ENCODE assay signal across 8 mouse cellular contexts in the genomic region with DNA sequence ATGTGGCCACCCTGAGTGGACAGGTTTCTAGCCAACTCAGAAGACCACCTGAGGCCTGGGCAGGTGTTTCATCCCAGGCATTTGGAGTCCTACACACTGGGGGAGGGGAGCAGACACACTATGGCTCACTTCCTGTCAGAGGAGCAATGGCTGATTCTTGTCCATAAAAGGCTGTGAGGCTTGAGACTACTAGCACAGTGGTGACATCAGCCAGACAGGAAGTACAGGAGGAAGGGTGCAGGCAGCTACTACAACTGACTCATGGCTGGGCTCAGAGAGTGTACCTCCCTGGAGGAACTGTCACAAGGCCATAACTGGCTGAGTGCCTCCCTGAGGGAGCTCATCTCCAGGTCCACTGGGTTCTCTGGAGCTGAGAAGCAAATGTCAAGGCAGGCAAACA. TPM values are rescaled to one million over a fixed set of nuclear protein-coding genes. Genes with fewer than 3 reads are reported as not detected.
A peak's percentile ranks its signal among the peaks of the same experiment; 100 is the strongest.
DNase-seq lines count a peak whose midpoint lies in the region; ATAC-seq and TF ChIP-seq lines count a peak whose summit lies in the region.

No protein-coding gene starts in this region.

- H3K9me3 ChIP-seq in forebrain, postnatal 0 days (ENCODE audit: low read length): no peaks in the 10 kb centered on the region
- H3K9me3 ChIP-seq in forebrain, embryonic 13.5 days (replicated peaks): no peaks in the 10 kb centered on the region
- no peaks in the 10 kb centered on the region for H3K9me3 ChIP-seq in heart, embryonic 14.5 days (ENCODE audit: control insufficient read depth, low read length)

- no peak overlapping the region for H3K4me3 ChIP-seq in forebrain, postnatal 0 days (ENCODE audit: low read depth, low read length)
- H3K4me3 ChIP-seq in forebrain, embryonic 13.5 days: no peak overlapping the region
- no peak overlapping the region for H3K4me3 ChIP-seq in heart, embryonic 14.5 days (ENCODE audit: control insufficient read depth in 1 of 2, insufficient read depth in 1 of 2, low read depth in 1 of 2, low read length in 2 of 2)

- H3K36me3 ChIP-seq in forebrain, postnatal 0 days (ENCODE audit: insufficient read depth): 0 out of 2 replicates have a peak, but pooled peaks cover 6% of the 10 kb centered on the region
- H3K36me3 ChIP-seq in forebrain, embryonic 13.5 days (ENCODE audit: poor library complexity, severe bottlenecking): peaks cover 20% of the 10 kb centered on the region
- peaks cover 79% of the 10 kb centered on the region for H3K36me3 ChIP-seq in heart, embryonic 14.5 days (ENCODE audit: control insufficient read depth, insufficient read depth, low read length)

- no peak overlapping the region for H3K4me2 ChIP-seq in forebrain, postnatal 0 days (ENCODE audit: low read depth)
- no peak overlapping the region for H3K4me2 ChIP-seq in forebrain, embryonic 13.5 days
- H3K4me2 ChIP-seq in heart, embryonic 14.5 days (ENCODE audit: low read length): peak overlapping the region; percentile 32

- H3K9ac ChIP-seq in forebrain, postnatal 0 days: no peak overlapping the region
- no peak overlapping the region for H3K9ac ChIP-seq in forebrain, embryonic 13.5 days
- peak overlapping the region; percentile 62 for H3K9ac ChIP-seq in heart, embryonic 14.5 days (ENCODE audit: low read length)

- no peak for DNase-seq in forebrain, postnatal 0 days
- DNase-seq in CD4-positive, CD25-positive, alpha-beta regulatory T cell, adult 2 months (ENCODE audit: low read depth, low spot score): peak; percentile 93
- DNase-seq in adrenal gland, postnatal 36 days: peak; percentile 85 to 88
- DNase-seq in kidney, postnatal 10 days: peak; percentile 79
- peak; percentile 94 for DNase-seq in lung, postnatal 36 days
- DNase-seq in thymus, postnatal 10 days (ENCODE audit: low spot score in 2 of 2): peak; percentile 75 to 78

- H3K4me1 ChIP-seq in forebrain, postnatal 0 days (ENCODE audit: insufficient read depth): no peaks in the 10 kb centered on the region
- peaks cover 12% of the 10 kb centered on the region; the same call in 1 of the 2 replicates for H3K4me1 ChIP-seq in forebrain, embryonic 13.5 days
- peaks cover 83 to 96% of the 10 kb centered on the region in 2 experiments for H3K4me1 ChIP-seq in heart, embryonic 14.5 days (ENCODE audit: control insufficient read depth in 2 of 2, insufficient read depth in 2 of 2, low read length in 2 of 2)

- no peak for ATAC-seq in forebrain, postnatal 0 days
- no peak for ATAC-seq in forebrain, embryonic 13.5 days
- peak; percentile 27 for ATAC-seq in heart, embryonic 14.5 days (ENCODE audit: insufficient number of reproducible peaks, insufficient read depth, low FRiP score, low read depth)

- H3K27me3 ChIP-seq in forebrain, postnatal 0 days (ENCODE audit: insufficient read depth, low read length): no peaks in the 10 kb centered on the region
- H3K27me3 ChIP-seq in forebrain, embryonic 13.5 days: no peaks in the 10 kb centered on the region
- H3K27me3 ChIP-seq in heart, embryonic 14.5 days (ENCODE audit: control insufficient read depth, insufficient read depth, low read length): no peaks in the 10 kb centered on the region

- H3K27ac ChIP-seq in forebrain, postnatal 0 days (ENCODE audit: low read depth, low read length): 0 out of 2 replicates have a peak overlapping the region, but pooled peaks have one; percentile 29
- H3K27ac ChIP-seq in forebrain, embryonic 13.5 days: no peak overlapping the region
- H3K27ac ChIP-seq in heart, embryonic 14.5 days (replicated peaks in 1 of 2; ENCODE audit: control insufficient read depth in 1 of 2, insufficient read depth in 1 of 2, low read depth in 2 of 2, low read length in 2 of 2): peak overlapping the region; percentile 94 to 96

- no peak for TF ChIP-seq CTCF in forebrain, postnatal 0 days (IDR thresholded peaks at IDR 0.05; ENCODE audit: low read depth)

RNA-seq across cellular contexts. Expression of a gene that starts 41.5 kb away (rescaled TPM):
- 26.4 and 35.2 TPM in 2 replicates for total RNA-seq in forebrain, postnatal 0 days (2014; rRNA removed)
- polyA plus RNA-seq in forebrain, postnatal 0 days (2015; fragmentation: Nextera tagmentation; extraction: Ambion mirVana): 5.8 and 7.2 TPM in 2 replicates
- polyA plus RNA-seq in forebrain, embryonic 13.5 days (2015; fragmentation: Nextera tagmentation; extraction: Ambion mirVana): 13.4 and 14.4 TPM in 2 replicates
- total RNA-seq in adrenal gland, postnatal 36 days (2021): 100 to 1,000 TPM; 309 to 387 TPM
- 31.0 and 32.8 TPM in 2 replicates for polyA plus RNA-seq in heart, embryonic 14.5 days (2014; fragmentation: Nextera tagmentation; extraction: Ambion mirVana)

RNA-seq across cellular contexts. Expression of a gene that starts 43.7 kb away (rescaled TPM):
- total RNA-seq in forebrain, postnatal 0 days (2014; rRNA removed): 0.08 and 2.0 TPM in 2 replicates
- polyA plus RNA-seq in forebrain, postnatal 0 days (2015; fragmentation: Nextera tagmentation; extraction: Ambion mirVana): 0.36 and 0.44 TPM in 2 replicates
- 0.08 TPM in 1 of 2 replicates, not detected in the other for polyA plus RNA-seq in forebrain, embryonic 13.5 days (2015; fragmentation: Nextera tagmentation; extraction: Ambion mirVana)
- total RNA-seq in adrenal gland, postnatal 36 days (2021): not detected
- polyA plus RNA-seq in heart, embryonic 14.5 days (2014; fragmentation: Nextera tagmentation; extraction: Ambion mirVana): not detected in 2 replicates
